Mouse (Mus musculus) liver, adult 2 months (tissue): Measurements from ENCODE around the gene Trpt1. TPM values are rescaled to one million over a fixed set of nuclear protein-coding genes. Genes with fewer than 3 reads are reported as not detected.

Experiments
- DNase-seq: peaks from one replicate; pipeline ENCODE4 v3.0.0-alpha.2; 2011; ENCODE audit warnings: low read depth, low spot score; ENCODE audit errors: extremely low read depth
- H3K27ac ChIP-seq: fragments of 200-500 bp; replicated peaks from 2 replicates; pipeline ENCODE4 v1.5.1; 2012; ENCODE audit warnings: low read depth, mild to moderate bottlenecking, control low read depth, inconsistent platforms, low read length; ENCODE audit not compliant: insufficient read depth
- H3K27me3 ChIP-seq: fragments of 200-500 bp; 2 replicates; pipeline ENCODE4 v1.6.1; 2012; ENCODE audit warnings: mild to moderate bottlenecking, moderate library complexity, low read length, inconsistent platforms; ENCODE audit not compliant: control insufficient read depth, insufficient read depth
- H3K36me3 ChIP-seq: fragments of 200-500 bp; 2 replicates; pipeline ENCODE4 v1.6.1; 2012; ENCODE audit warnings: low read length, inconsistent platforms; ENCODE audit not compliant: control insufficient read depth, insufficient read depth
- H3K4me1 ChIP-seq: fragments of 200-500 bp; 2 replicates; pipeline ENCODE4 v1.6.1; 2011; ENCODE audit warnings: low read length; ENCODE audit not compliant: control insufficient read depth, insufficient read depth
- H3K4me3 ChIP-seq: fragments of 200-500 bp; 2 replicates; pipeline ENCODE4 v1.5.1; 2011; ENCODE audit warnings: low read depth, mild to moderate bottlenecking, control low read depth, low read length, moderate library complexity; ENCODE audit not compliant: insufficient read depth
- H3K79me2 ChIP-seq: fragments of 200-500 bp; 2 replicates; pipeline ENCODE4 v1.6.1; 2012; ENCODE audit warnings: inconsistent platforms, mild to moderate bottlenecking, low read length, moderate library complexity; ENCODE audit not compliant: control insufficient read depth, insufficient read depth
- H3K9ac ChIP-seq: fragments of 200-500 bp; 2 replicates; pipeline ENCODE4 v1.6.1; 2012; ENCODE audit warnings: low read depth, mild to moderate bottlenecking, control low read depth, inconsistent platforms, low read length
- CTCF ChIP-seq: fragments of 200-500 bp; IDR thresholded peaks from 2 replicates; pipeline ENCODE4 v1.5.1; 2011; ENCODE audit warnings: low read depth, low read length, control low read depth
- POLR2A ChIP-seq: fragments of 200-500 bp; IDR thresholded peaks from 2 replicates; pipeline ENCODE4 v1.6.1; 2011; ENCODE audit warnings: low read length, control low read depth; ENCODE audit not compliant: insufficient read depth; ENCODE audit errors: extremely low read depth
- WGBS: fragments of 180-500 bp; shearing (Covaris S2); methylation state at CpG from one replicate; pipeline ENCODE4 v1.1.7; 2018; 5-methylcytosine and 5-hydroxymethylcytosine counted together
- polyA plus RNA-seq: library from polyadenylated mRNA; depleted of rRNA; stranded (reverse); fragments of >200 nt; gene quantifications from 2 replicates; pipeline ENCODE4 v1.2.3, GENCODE M21; 2012; rRNA removed
- total RNA-seq: library from RNA; depleted of rRNA; stranded (reverse); fragments of >200 nt; gene quantifications from 2 replicates; pipeline ENCODE4 v1.2.3, GENCODE M21; 2014; rRNA removed

The Trpt1 gene
- total RNA-seq (2.0 and 3.0 TPM in 2 replicates), polyA plus RNA-seq (7.0 and 7.9 TPM in 2 replicates)

- Histone ChIP-seq H3K4me3 (peak within 1 kb of the TSS; percentile 64), H3K79me2 (no peaks in the 10 kb centered on the region), H3K27ac (peak within 1 kb of the TSS; percentile 81), H3K27me3 (no peaks in the 10 kb centered on the region), H3K4me1 (peaks cover 13% of the 10 kb centered on the region), H3K9ac (peak within 1 kb of the TSS; percentile 76), H3K36me3 (no peaks in the 10 kb centered on the region)
- peak; percentile 66; the same call in 1 of the 2 replicates for TF ChIP-seq POLR2A
- TF ChIP-seq CTCF = no peak
- under 1% methylated on average over 24 of the region's 24 CpGs for WGBS
- peak; percentile 86 for DNase-seq
Measured at GRCm38 (mm10) chr19:6996006-6996405, at the start of gene Trpt1, which contains the start of gene Nudt22. Gene Trpt1, plus strand, starts transcription at chr19:6996131. Gene Nudt22, minus strand, starts transcription at chr19:6996117.

DNA sequence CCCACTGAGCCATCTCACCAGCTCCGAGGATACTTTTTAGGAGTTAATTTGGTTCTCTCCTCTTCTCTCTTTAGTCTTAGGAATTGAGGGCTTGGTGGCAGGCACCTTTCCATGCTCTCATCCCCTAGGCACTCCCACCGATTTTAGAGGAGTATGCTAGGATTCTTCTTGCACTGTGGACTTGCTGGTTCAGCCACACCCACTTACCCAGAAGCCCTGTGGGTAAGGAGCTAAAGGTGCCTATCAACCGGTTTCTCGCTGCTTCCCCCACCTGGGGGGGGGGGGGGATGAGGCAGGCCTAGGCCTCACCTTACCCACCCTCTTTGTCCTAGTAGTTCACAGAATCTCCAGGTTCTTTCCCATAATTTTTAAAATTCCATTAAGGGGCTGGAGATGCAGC, 48.2 kb upstream of the Trpt1 start:
- H3K36me3 ChIP-seq = no peaks in the 10 kb centered on the region
- peaks cover 4% of the 10 kb centered on the region; the same call in 1 of the 2 replicates for H3K4me1 ChIP-seq
- WGBS = 77% methylated on average over 4 of the region's 4 CpGs
- no peak overlapping the region for H3K4me3 ChIP-seq
- peaks cover 5% of the 10 kb centered on the region for H3K79me2 ChIP-seq
- no peak overlapping the region for H3K27ac ChIP-seq
- DNase-seq = no peak
- TF ChIP-seq POLR2A (no peak), CTCF (no peak)
- H3K9ac ChIP-seq = no peak overlapping the region
- no peaks in the 10 kb centered on the region for H3K27me3 ChIP-seq

- DNase-seq = no peak
- no peak overlapping the region for H3K9ac ChIP-seq
- no peak overlapping the region for H3K27ac ChIP-seq
- H3K27me3 ChIP-seq = no peaks in the 10 kb centered on the region
- H3K4me3 ChIP-seq = no peak overlapping the region
- TF ChIP-seq CTCF (no peak), POLR2A (no peak)
- H3K79me2 ChIP-seq = 0 out of 2 replicates have a peak, but pooled peaks cover 2% of the 10 kb centered on the region
- H3K36me3 ChIP-seq = no peaks in the 10 kb centered on the region
- 86% methylated on average over 4 of the region's 4 CpGs for WGBS
- H3K4me1 ChIP-seq = peaks cover 6% of the 10 kb centered on the region
Measured at GRCm38 (mm10) chr19:6948186-6948585, 47.7 kb upstream of the Trpt1 start.

GRCm38 (mm10) chr19:6949532-6949931, 46.4 kb upstream of the Trpt1 start:
- no peaks in the 10 kb centered on the region for H3K79me2 ChIP-seq
- DNase-seq = no peak
- TF ChIP-seq POLR2A = no peak
- no peak for TF ChIP-seq CTCF
- peaks cover 11% of the 10 kb centered on the region for H3K4me1 ChIP-seq
- no peaks in the 10 kb centered on the region for H3K36me3 ChIP-seq
- no peak overlapping the region for H3K9ac ChIP-seq
- no peaks in the 10 kb centered on the region for H3K27me3 ChIP-seq
- 93% methylated on average over 5 of the region's 5 CpGs for WGBS
- H3K27ac ChIP-seq = no peak overlapping the region
- no peak overlapping the region for H3K4me3 ChIP-seq

- whole genome bisulfite sequencing = 68% methylated on average over 5 of the region's 5 CpGs
- no peak for DNase-seq
- H3K27ac ChIP-seq = no peak overlapping the region
- no peaks in the 10 kb centered on the region for H3K36me3 ChIP-seq
- no peak overlapping the region for H3K9ac ChIP-seq
- no peak overlapping the region for H3K4me3 ChIP-seq
- TF ChIP-seq POLR2A (no peak), CTCF (no peak)
- no peaks in the 10 kb centered on the region for H3K27me3 ChIP-seq
- H3K4me1 ChIP-seq = peaks cover 11% of the 10 kb centered on the region
- no peaks in the 10 kb centered on the region for H3K79me2 ChIP-seq
Measured at GRCm38 (mm10) chr19:6949951-6950350, 46.0 kb upstream of the Trpt1 start.

DNA sequence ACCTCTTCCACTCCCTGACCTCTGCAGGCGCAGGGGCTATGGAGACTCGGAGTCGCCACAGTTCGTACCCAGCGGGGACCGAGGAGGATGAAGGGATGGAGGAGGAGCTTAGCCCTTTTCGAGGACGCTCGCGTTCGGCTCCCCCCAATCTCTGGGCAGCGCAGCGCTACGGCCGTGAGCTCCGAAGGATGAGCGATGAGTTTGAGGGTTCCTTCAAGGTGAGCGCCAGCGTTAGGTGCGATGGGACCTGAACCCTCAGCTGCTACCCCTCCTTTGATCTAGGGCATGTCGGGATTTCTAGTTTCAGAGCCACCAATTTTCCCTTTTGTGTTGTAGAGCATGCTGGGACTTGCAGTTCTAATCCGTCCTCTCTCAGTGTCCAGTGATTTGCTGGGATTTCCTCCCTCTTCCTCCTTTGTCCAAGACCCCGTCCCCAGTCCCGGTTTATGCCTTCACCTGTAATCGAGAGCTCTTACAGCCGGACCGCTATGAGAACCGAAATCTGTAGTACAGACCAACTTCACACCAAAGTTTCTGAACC, 45.2 kb upstream of the Trpt1 start:
- peak overlapping the region; percentile 74 for H3K9ac ChIP-seq
- TF ChIP-seq POLR2A (0 out of 2 replicates have a peak, but pooled peaks have one; percentile 46), CTCF (no peak)
- H3K27ac ChIP-seq = peak overlapping the region; percentile 77
- no peaks in the 10 kb centered on the region for H3K79me2 ChIP-seq
- H3K27me3 ChIP-seq = no peaks in the 10 kb centered on the region
- peaks cover 11% of the 10 kb centered on the region for H3K4me1 ChIP-seq
- H3K4me3 ChIP-seq = peak overlapping the region; percentile 72
- WGBS = under 1% methylated on average over 28 of the region's 28 CpGs
- no peaks in the 10 kb centered on the region for H3K36me3 ChIP-seq
- DNase-seq = peak; percentile 72
